Mouse (Mus musculus): ENCODE data around the gene Col23a1.

DNA sequence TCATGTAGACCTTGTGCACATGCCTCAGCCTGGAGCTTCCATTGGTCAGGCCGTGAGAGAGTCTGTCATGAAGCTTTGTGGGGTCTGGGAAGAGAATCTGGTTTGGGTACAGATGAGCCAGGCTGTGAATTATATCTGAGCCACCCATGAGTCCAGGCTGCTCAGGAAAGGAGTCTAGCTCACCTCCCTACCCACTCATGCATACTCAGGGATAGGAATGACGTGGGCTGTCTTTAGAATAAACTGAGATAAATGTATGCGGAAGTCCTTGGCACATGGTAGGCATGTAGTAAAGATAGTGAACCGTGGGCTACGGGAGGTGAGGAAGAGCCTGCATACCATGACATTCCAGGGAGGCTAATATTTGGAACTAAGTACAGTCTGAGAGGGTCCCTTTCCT is 44.3 kb downstream of the Col23a1 start:
- no peak for TF ChIP-seq CTCF (IDR thresholded peaks at IDR 0.05; ENCODE audit: low read depth)
- TF ChIP-seq EP300 (IDR thresholded peaks at IDR 0.05; ENCODE audit: low read depth), result no peak

Measured in heart, postnatal 0 days (tissue).